Mouse (Mus musculus): ENCODE results near the gene Pard6a. TPM values are rescaled to one million over a fixed set of nuclear protein-coding genes. Genes with fewer than 3 reads are reported as not detected.

The Pard6a gene
- polyA plus RNA-seq, 1 experiment from 2014 or later: 19.6 TPM

GRCm38 (mm10) chr8:105715042-105715441 is 14.1 kb downstream of the Pard6a start:
- Histone ChIP-seq H3K4me2 (ENCODE audit: low read length) (no peak overlapping the region), H3K4me1 (replicated peaks; ENCODE audit: insufficient read depth, low read length) (no peaks in the 10 kb centered on the region), H3K9me3 (replicated peaks; ENCODE audit: low read length) (no peaks in the 10 kb centered on the region), H3K36me3 (ENCODE audit: insufficient read depth, low read length) (0 out of 2 replicates have a peak, but pooled peaks cover 8% of the 10 kb centered on the region), H3K4me3 (replicated peaks; ENCODE audit: low read depth, low read length) (no peak overlapping the region), H3K9ac (ENCODE audit: low read depth, low read length) (no peak overlapping the region), H3K27me3 (ENCODE audit: insufficient read depth, low read length) (no peaks in the 10 kb centered on the region), H3K27ac (peak overlapping the region; percentile 36; the same call in 1 of the 2 replicates)
- no peak for ATAC-seq (replicated peaks; ENCODE audit: low FRiP score, low read depth)
- TF ChIP-seq CTCF (IDR thresholded peaks at IDR 0.05; ENCODE audit: low read depth): no peak
- 56% methylated on average over 6 of the region's 6 CpGs for WGBS
- DNase-seq (ENCODE audit: low spot score): no peak

GRCm38 (mm10) chr8:105716302-105716945 is 15.5 kb downstream of the Pard6a start:
- Histone ChIP-seq H3K4me3 (replicated peaks; ENCODE audit: low read depth, low read length) (no peak overlapping the region), H3K4me2 (ENCODE audit: low read length) (no peak overlapping the region), H3K36me3 (ENCODE audit: insufficient read depth, low read length) (0 out of 2 replicates have a peak, but pooled peaks cover 10% of the 10 kb centered on the region), H3K9me3 (replicated peaks; ENCODE audit: low read length) (no peaks in the 10 kb centered on the region), H3K4me1 (replicated peaks; ENCODE audit: insufficient read depth, low read length) (no peaks in the 10 kb centered on the region), H3K27me3 (ENCODE audit: insufficient read depth, low read length) (no peaks in the 10 kb centered on the region), H3K27ac (no peak overlapping the region), H3K9ac (ENCODE audit: low read depth, low read length) (no peak overlapping the region)
- no peak for DNase-seq (ENCODE audit: low spot score)
- peak; percentile 19; the same call in 1 of the 2 replicates for TF ChIP-seq CTCF (IDR thresholded peaks at IDR 0.05; ENCODE audit: low read depth)
- WGBS: 93% methylated on average over 15 of the region's 15 CpGs
- no peak for ATAC-seq (replicated peaks; ENCODE audit: low FRiP score, low read depth)

- H3K9me3 ChIP-seq (replicated peaks; ENCODE audit: low read length): no peaks in the 10 kb centered on the region
- H3K4me2 ChIP-seq (ENCODE audit: low read length): no peak overlapping the region
- no peak for TF ChIP-seq CTCF (IDR thresholded peaks at IDR 0.05; ENCODE audit: low read depth)
- WGBS: 81% methylated on average over 4 of the region's 4 CpGs
- 0 out of 2 replicates have a peak, but pooled peaks cover 10% of the 10 kb centered on the region for H3K36me3 ChIP-seq (ENCODE audit: insufficient read depth, low read length)
- no peak overlapping the region for H3K4me3 ChIP-seq (replicated peaks; ENCODE audit: low read depth, low read length)
- H3K27me3 ChIP-seq (ENCODE audit: insufficient read depth, low read length): no peaks in the 10 kb centered on the region
- no peak overlapping the region for H3K27ac ChIP-seq
- no peaks in the 10 kb centered on the region for H3K4me1 ChIP-seq (replicated peaks; ENCODE audit: insufficient read depth, low read length)
- ATAC-seq (replicated peaks; ENCODE audit: low FRiP score, low read depth) (no peak), DNase-seq (ENCODE audit: low spot score) (no peak)
- no peak overlapping the region for H3K9ac ChIP-seq (ENCODE audit: low read depth, low read length)
Observed at GRCm38 (mm10) chr8:105719637-105720036, 18.7 kb downstream of the Pard6a start.

- Histone ChIP-seq H3K36me3 (ENCODE audit: insufficient read depth, low read length) (peaks cover 10% of the 10 kb centered on the region; the same call in 1 of the 2 replicates), H3K4me1 (replicated peaks; ENCODE audit: insufficient read depth, low read length) (0 out of 2 replicates have a peak, but pooled peaks cover 4% of the 10 kb centered on the region), H3K27ac (no peak overlapping the region), H3K4me3 (replicated peaks; ENCODE audit: low read depth, low read length) (no peak overlapping the region), H3K9me3 (replicated peaks; ENCODE audit: low read length) (no peaks in the 10 kb centered on the region), H3K4me2 (ENCODE audit: low read length) (no peak overlapping the region), H3K27me3 (ENCODE audit: insufficient read depth, low read length) (no peaks in the 10 kb centered on the region), H3K9ac (ENCODE audit: low read depth, low read length) (no peak overlapping the region)
- ATAC-seq (replicated peaks; ENCODE audit: low FRiP score, low read depth) (no peak), DNase-seq (ENCODE audit: low spot score) (no peak)
- WGBS: 88% methylated on average over 9 of the region's 9 CpGs
- no peak for TF ChIP-seq CTCF (IDR thresholded peaks at IDR 0.05; ENCODE audit: low read depth)
Observed at GRCm38 (mm10) chr8:105722861-105723260, 21.9 kb downstream of the Pard6a start.

- Histone ChIP-seq H3K4me2 (ENCODE audit: low read length) (no peak overlapping the region), H3K36me3 (ENCODE audit: insufficient read depth, low read length) (peaks cover 10% of the 10 kb centered on the region; the same call in 1 of the 2 replicates), H3K9ac (ENCODE audit: low read depth, low read length) (no peak overlapping the region), H3K4me3 (replicated peaks; ENCODE audit: low read depth, low read length) (no peak overlapping the region), H3K27me3 (ENCODE audit: insufficient read depth, low read length) (no peaks in the 10 kb centered on the region), H3K27ac (no peak overlapping the region), H3K9me3 (replicated peaks; ENCODE audit: low read length) (no peaks in the 10 kb centered on the region), H3K4me1 (replicated peaks; ENCODE audit: insufficient read depth, low read length) (0 out of 2 replicates have a peak, but pooled peaks cover 4% of the 10 kb centered on the region)
- DNase-seq (ENCODE audit: low spot score) (no peak), ATAC-seq (replicated peaks; ENCODE audit: low FRiP score, low read depth) (no peak)
- no peak for TF ChIP-seq CTCF (IDR thresholded peaks at IDR 0.05; ENCODE audit: low read depth)
- WGBS: 69% methylated on average over 5 of the region's 5 CpGs
Observed at GRCm38 (mm10) chr8:105725726-105726125, 24.8 kb downstream of the Pard6a start.

GRCm38 (mm10) chr8:105727397-105728124 is 26.6 kb downstream of the Pard6a start:
- Histone ChIP-seq H3K9me3 (replicated peaks; ENCODE audit: low read length) (no peaks in the 10 kb centered on the region), H3K27ac (peak overlapping the region; percentile 50), H3K9ac (ENCODE audit: low read depth, low read length) (no peak overlapping the region), H3K36me3 (ENCODE audit: insufficient read depth, low read length) (peaks cover 8% of the 10 kb centered on the region; the same call in 1 of the 2 replicates), H3K4me3 (replicated peaks; ENCODE audit: low read depth, low read length) (no peak overlapping the region), H3K4me2 (ENCODE audit: low read length) (no peak overlapping the region), H3K4me1 (replicated peaks; ENCODE audit: insufficient read depth, low read length) (0 out of 2 replicates have a peak, but pooled peaks cover 4% of the 10 kb centered on the region), H3K27me3 (ENCODE audit: insufficient read depth, low read length) (no peaks in the 10 kb centered on the region)
- ATAC-seq (replicated peaks; ENCODE audit: low FRiP score, low read depth): peak; percentile 49; the same call in 1 of the 2 replicates
- TF ChIP-seq CTCF (IDR thresholded peaks at IDR 0.05; ENCODE audit: low read depth): no peak
- WGBS: 73% methylated on average over 18 of the region's 18 CpGs
- DNase-seq (ENCODE audit: low spot score): peak; percentile 57

Measured in kidney, postnatal 0 days (tissue).